Mouse (Mus musculus) midbrain, embryonic 11.5 days (tissue): ENCODE data around the gene Pdha1. TPM values are rescaled to one million over a fixed set of nuclear protein-coding genes. Genes with fewer than 3 reads are reported as not detected.

Experiments used
- ATAC-seq: fragments of 200-750 bp; cut with Nextera tagmentation; 2 replicates; pipeline ENCODE4 v1.8.0; 2017; ENCODE audit warnings: moderate TSS enrichment, moderate library complexity; ENCODE audit not compliant: low FRiP score
- DNase-seq: peaks from one replicate; pipeline ENCODE4 v3.0.0; 2015; ENCODE audit warnings: low spot score; ENCODE audit errors: missing footprints
- H3K27ac ChIP-seq: fragments of 300-500 bp; sonication (generic); 2 replicates; pipeline ENCODE4 v1.5.1; 2014; ENCODE audit warnings: low read depth, low read length
- H3K27me3 ChIP-seq: fragments of 300-500 bp; sonication (generic); 2 replicates; pipeline ENCODE4 v1.6.1; 2014; ENCODE audit warnings: mild to moderate bottlenecking, low read length, moderate library complexity, mixed read lengths; ENCODE audit not compliant: control insufficient read depth, insufficient read depth
- H3K36me3 ChIP-seq: fragments of 300-500 bp; sonication (generic); 2 replicates; pipeline ENCODE4 v1.6.1; 2014; ENCODE audit warnings: mild to moderate bottlenecking, low read length, moderate library complexity, mixed read lengths; ENCODE audit not compliant: control insufficient read depth, insufficient read depth
- H3K4me1 ChIP-seq: fragments of 300-500 bp; sonication (generic); 2 replicates; pipeline ENCODE4 v1.6.1; 2014; ENCODE audit warnings: low read length; ENCODE audit not compliant: control insufficient read depth, insufficient read depth
- H3K4me2 ChIP-seq: fragments of 300-500 bp; sonication (generic); 2 replicates; pipeline ENCODE4 v1.6.1; 2014; ENCODE audit warnings: mild to moderate bottlenecking, moderate library complexity
- H3K4me3 ChIP-seq: fragments of 300-500 bp; sonication (generic); 2 replicates; pipeline ENCODE4 v1.5.1; 2014; ENCODE audit warnings: low read depth, low read length
- H3K9ac ChIP-seq: fragments of 300-500 bp; sonication (generic); 2 replicates; pipeline ENCODE4 v1.6.1; 2014; ENCODE audit warnings: low read length
- H3K9me3 ChIP-seq: fragments of 300-500 bp; sonication (generic); 2 replicates; pipeline ENCODE4 v1.6.1; 2016; ENCODE audit warnings: low read length; ENCODE audit not compliant: control insufficient read depth
- WGBS: fragments of 180-500 bp; shearing (Covaris S2); extraction: QIAGEN DNeasy Blood & Tissue Kit; methylation state at CpG from one replicate; pipeline ENCODE4 v1.1.7; 2014; 5-methylcytosine and 5-hydroxymethylcytosine counted together
- polyA plus RNA-seq: library from polyadenylated mRNA; unstranded; fragments of >200 nt; fragmentation: Nextera tagmentation; extraction: Ambion mirVana; gene quantifications from 2 replicates; pipeline ENCODE4 v1.2.1, GENCODE M21; 2014

The Pdha1 gene
- polyA plus RNA-seq, 1 experiment from 2014 or later: 146 TPM

DNA sequence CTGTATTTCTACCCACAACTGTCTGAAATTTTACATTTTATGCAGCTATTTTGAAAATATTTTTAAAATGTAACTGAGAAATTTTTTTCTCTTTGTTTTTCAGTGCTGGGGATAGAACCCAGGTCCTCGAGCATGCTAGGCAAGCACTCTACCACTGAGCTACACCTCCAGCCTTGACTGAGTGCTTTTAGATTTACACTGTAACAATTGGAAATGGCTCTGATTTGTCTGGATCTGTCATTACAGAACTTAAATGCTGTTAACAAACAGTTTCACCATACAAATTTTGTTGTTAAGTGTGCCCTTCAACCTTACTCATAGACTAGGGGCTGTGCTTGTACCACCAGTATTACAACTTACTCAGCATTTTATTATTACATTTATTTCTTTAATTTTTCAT lies 46.2 kb downstream of the Pdha1 start:
- ATAC-seq (no peak), DNase-seq (no peak)
- H3K4me1 ChIP-seq: no peaks in the 10 kb centered on the region
- no peak overlapping the region for H3K9ac ChIP-seq
- H3K27me3 ChIP-seq: no peaks in the 10 kb centered on the region; the same call in 1 of the 2 replicates
- no peak overlapping the region for H3K4me2 ChIP-seq
- no peak overlapping the region for H3K4me3 ChIP-seq
- H3K36me3 ChIP-seq: no peaks in the 10 kb centered on the region
- no peak overlapping the region for H3K27ac ChIP-seq
- WGBS: 74% methylated on average over 1 of the region's 1 CpGs
- no peaks in the 10 kb centered on the region for H3K9me3 ChIP-seq

Other genes starting within 250 kb of the Pdha1 start
- gene Map3k15, start 150.0 kb downstream of the Pdha1 start, polyA plus RNA-seq: 0.39 and 0.52 TPM in 2 replicates